Mouse (Mus musculus) thymus, adult 2 months (tissue): ENCODE data around the gene Rgs6.

Source experiments
- CTCF ChIP-seq: fragments of 200-500 bp; IDR thresholded peaks from 2 replicates; pipeline ENCODE4 v1.5.1; 2012; ENCODE audit warnings: mild to moderate bottlenecking, control low read depth, low read length, moderate library complexity, borderline replicate concordance; ENCODE audit not compliant: control insufficient read depth, poor library complexity, insufficient read depth; ENCODE audit errors: extremely low read depth
- POLR2A ChIP-seq: fragments of 200-500 bp; IDR thresholded peaks from 2 replicates; pipeline ENCODE4 v1.6.1; 2012; ENCODE audit warnings: mild to moderate bottlenecking, low read length, control low read depth, moderate library complexity; ENCODE audit not compliant: control insufficient read depth, poor library complexity, insufficient read depth; ENCODE audit errors: extremely low read depth

- TF ChIP-seq CTCF, result no peak
- no peak for TF ChIP-seq POLR2A
These were observed 412.9 kb downstream of the Rgs6 start for GRCm38 (mm10) chr12:83000957-83001356.
